Mouse (Mus musculus) kidney, embryonic 15.5 days (tissue): Measurements from ENCODE around the gene Ptprg. TPM values are rescaled to one million over a fixed set of nuclear protein-coding genes. Genes with fewer than 3 reads are reported as not detected.

ENCODE experiments used
- ATAC-seq: fragments of 200-750 bp; cut with Nextera tagmentation; replicated peaks from 2 replicates; pipeline ENCODE4 v1.8.0; 2017; ENCODE audit warnings: moderate TSS enrichment; ENCODE audit not compliant: low FRiP score
- H3K27ac ChIP-seq: fragments of 300-500 bp; sonication (generic); 2 replicates; pipeline ENCODE4 v1.5.1; 2015; ENCODE audit warnings: mild to moderate bottlenecking, inconsistent platforms
- H3K27me3 ChIP-seq: fragments of 300-500 bp; sonication (generic); 2 replicates; pipeline ENCODE4 v1.6.1; 2015; ENCODE audit warnings: inconsistent platforms
- H3K36me3 ChIP-seq: fragments of 300-500 bp; sonication (generic); 2 replicates; pipeline ENCODE4 v1.6.1; 2015; ENCODE audit warnings: inconsistent platforms
- H3K4me1 ChIP-seq: fragments of 300-500 bp; sonication (generic); 2 replicates; pipeline ENCODE4 v1.6.1; 2015; ENCODE audit warnings: inconsistent platforms
- H3K4me2 ChIP-seq: fragments of 300-500 bp; sonication (generic); 2 replicates; pipeline ENCODE4 v1.6.1; 2015; ENCODE audit warnings: moderate library complexity, mild to moderate bottlenecking, inconsistent platforms
- H3K4me3 ChIP-seq: fragments of 300-500 bp; sonication (generic); replicated peaks from 2 replicates; pipeline ENCODE4 v1.5.1; 2015; ENCODE audit warnings: mild to moderate bottlenecking, inconsistent platforms
- H3K9ac ChIP-seq: fragments of 300-500 bp; sonication (generic); 2 replicates; pipeline ENCODE4 v1.6.1; 2015; ENCODE audit warnings: mild to moderate bottlenecking, inconsistent platforms
- H3K9me3 ChIP-seq: fragments of 300-500 bp; sonication (generic); replicated peaks from 2 replicates; pipeline ENCODE4 v1.6.1; 2016; ENCODE audit warnings: inconsistent platforms
- WGBS: fragments of 180-500 bp; shearing (Covaris S2); methylation state at CpG from one replicate; pipeline ENCODE4 v1.1.7; 2015; ENCODE audit warnings: mixed read lengths; 5-methylcytosine and 5-hydroxymethylcytosine counted together
- polyA plus RNA-seq: library from polyadenylated mRNA; unstranded; fragments of >200 nt; fragmentation: Nextera tagmentation; extraction: Ambion mirVana; gene quantifications from 2 replicates; pipeline ENCODE4 v1.2.1, GENCODE M21; 2015

The Ptprg gene
- polyA plus RNA-seq, 1 experiment from 2014 or later: 40.4 TPM

DNA sequence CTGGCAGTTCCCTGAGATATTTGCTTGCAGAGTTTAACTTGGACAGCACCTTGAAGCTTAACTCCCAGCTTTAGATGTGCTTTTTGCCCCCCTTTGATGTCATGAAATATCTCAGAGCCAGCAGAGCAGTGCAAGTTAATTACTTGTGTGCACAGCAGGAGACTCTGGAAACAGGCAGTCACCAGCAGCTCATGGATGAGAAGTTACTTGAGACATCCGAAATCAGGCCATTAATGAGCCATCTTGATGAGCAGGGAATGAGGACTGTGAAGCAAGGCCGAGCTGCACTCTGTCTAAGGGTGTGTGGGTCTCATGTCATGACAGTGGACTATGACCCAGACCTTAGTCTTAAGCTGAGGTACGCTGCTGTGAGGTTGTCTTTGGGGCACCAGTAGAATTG is 379.2 kb downstream of the Ptprg start:
- Histone ChIP-seq H3K36me3 (no peaks in the 10 kb centered on the region), H3K4me2 (no peak overlapping the region), H3K9me3 (no peaks in the 10 kb centered on the region), H3K27me3 (no peaks in the 10 kb centered on the region), H3K27ac (peak overlapping the region; percentile 49; the same call in 1 of the 2 replicates), H3K4me3 (no peak overlapping the region), H3K9ac (no peak overlapping the region), H3K4me1 (peaks cover 12% of the 10 kb centered on the region; the same call in 1 of the 2 replicates)
- 34% methylated on average over 3 of the region's 3 CpGs for WGBS
- ATAC-seq: peak; percentile 94

DNA sequence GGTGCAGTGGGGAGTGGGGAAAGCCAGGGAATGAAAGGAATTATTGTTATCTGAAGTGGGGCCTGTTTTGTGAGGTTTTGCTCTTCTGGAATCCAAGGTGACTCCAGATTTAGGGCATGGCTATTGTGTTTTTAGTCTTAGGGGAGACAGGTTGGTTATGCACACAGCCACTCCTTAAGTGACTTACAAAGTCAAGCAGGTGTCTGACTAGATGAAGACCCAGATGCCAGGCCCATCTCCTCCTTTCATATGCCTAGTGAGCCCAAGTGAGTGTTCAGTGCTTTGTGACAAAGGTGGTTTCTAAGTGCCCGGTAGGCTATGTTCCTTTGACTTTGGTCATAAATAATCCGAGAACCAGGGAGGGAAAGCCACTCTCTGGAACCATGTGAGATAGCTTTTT is 381.2 kb downstream of the Ptprg start:
- WGBS: 53% methylated on average over 2 of the region's 2 CpGs

DNA sequence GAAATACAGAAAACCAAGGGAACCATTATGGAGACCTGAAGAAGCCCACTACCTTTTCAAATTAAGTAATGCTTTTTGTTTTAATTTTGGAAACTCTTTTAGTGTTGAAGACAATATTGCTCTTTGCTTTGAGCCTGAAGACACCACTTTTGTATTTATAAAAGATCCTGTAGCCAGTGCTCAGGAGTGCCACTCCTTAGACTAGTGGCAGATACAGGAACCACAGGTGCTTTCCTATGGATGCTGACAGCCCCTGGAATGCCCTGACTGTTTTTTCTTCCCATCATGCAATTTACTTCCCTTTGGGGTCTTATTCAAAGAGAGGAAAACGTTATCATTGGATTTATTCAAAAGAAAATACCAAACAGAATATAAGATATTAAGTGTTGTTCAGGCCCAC is 381.9 kb downstream of the Ptprg start:
- Histone ChIP-seq H3K4me3 (no peak overlapping the region), H3K9me3 (no peaks in the 10 kb centered on the region), H3K27me3 (no peaks in the 10 kb centered on the region), H3K9ac (no peak overlapping the region), H3K27ac (no peak overlapping the region), H3K4me2 (no peak overlapping the region), H3K4me1 (peaks cover 12% of the 10 kb centered on the region; the same call in 1 of the 2 replicates), H3K36me3 (no peaks in the 10 kb centered on the region)
- no peak for ATAC-seq
- WGBS: 42% methylated on average over 1 of the region's 1 CpGs

More for the DNA sequence above, 381.2 kb downstream of the Ptprg start:
- Histone ChIP-seq H3K36me3 (no peaks in the 10 kb centered on the region), H3K9me3 (no peaks in the 10 kb centered on the region), H3K27me3 (no peaks in the 10 kb centered on the region), H3K27ac (no peak overlapping the region), H3K4me2 (no peak overlapping the region), H3K9ac (no peak overlapping the region), H3K4me3 (no peak overlapping the region), H3K4me1 (peaks cover 12% of the 10 kb centered on the region; the same call in 1 of the 2 replicates)
- ATAC-seq: no peak

DNA sequence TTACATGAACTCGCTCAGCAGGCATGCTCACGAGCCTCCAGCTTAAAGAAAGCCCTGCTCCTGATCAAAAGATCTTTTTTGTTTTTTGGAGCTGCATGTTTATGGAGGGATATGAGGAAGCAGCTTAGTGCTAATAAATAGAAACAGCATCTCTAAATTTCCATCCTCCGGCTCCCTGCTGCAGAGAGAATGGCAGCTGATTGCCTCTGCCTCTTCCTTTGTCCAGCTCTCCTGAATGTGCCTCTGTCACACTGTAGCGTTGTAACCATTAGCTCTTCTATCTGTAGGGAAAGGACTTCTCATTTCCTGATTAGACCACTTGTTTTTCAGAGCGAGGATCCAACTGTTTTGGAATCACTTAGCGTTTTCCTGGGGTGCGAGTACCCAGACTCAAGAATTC is 382.4 kb downstream of the Ptprg start:
- H3K4me2 ChIP-seq: no peak overlapping the region
- no peak overlapping the region for H3K27ac ChIP-seq
- no peak overlapping the region for H3K4me3 ChIP-seq
- WGBS: 86% methylated on average over 7 of the region's 7 CpGs
- ATAC-seq: no peak
- H3K27me3 ChIP-seq: no peaks in the 10 kb centered on the region
- H3K9ac ChIP-seq: no peak overlapping the region
- H3K9me3 ChIP-seq: no peaks in the 10 kb centered on the region
- no peaks in the 10 kb centered on the region for H3K36me3 ChIP-seq
- peaks cover 12% of the 10 kb centered on the region; the same call in 1 of the 2 replicates for H3K4me1 ChIP-seq

DNA sequence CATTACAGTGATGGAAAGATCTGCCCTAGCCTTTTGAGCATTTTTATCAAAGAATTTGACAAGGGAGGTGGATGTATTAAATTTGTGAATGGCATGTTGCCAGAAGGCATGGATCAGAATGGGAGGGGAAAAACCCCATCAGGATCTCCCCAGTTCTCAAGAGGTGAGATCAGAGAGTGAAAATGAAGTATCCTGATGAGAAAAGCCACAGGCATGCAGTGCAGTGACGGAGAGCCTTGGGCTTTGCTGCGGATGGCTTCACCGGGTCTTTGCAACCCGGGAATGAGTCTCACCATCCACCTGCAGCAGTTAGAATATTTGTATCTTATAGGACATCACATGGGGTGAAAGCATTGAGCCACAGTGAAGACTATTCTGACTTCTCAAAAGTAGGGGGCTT is 385.6 kb downstream of the Ptprg start:
- Histone ChIP-seq H3K4me2 (no peak overlapping the region), H3K4me1 (peaks cover 19% of the 10 kb centered on the region), H3K27me3 (no peaks in the 10 kb centered on the region), H3K9me3 (no peaks in the 10 kb centered on the region), H3K4me3 (no peak overlapping the region), H3K9ac (no peak overlapping the region), H3K36me3 (no peaks in the 10 kb centered on the region), H3K27ac (no peak overlapping the region)
- 88% methylated on average over 4 of the region's 4 CpGs for WGBS
- no peak for ATAC-seq

DNA sequence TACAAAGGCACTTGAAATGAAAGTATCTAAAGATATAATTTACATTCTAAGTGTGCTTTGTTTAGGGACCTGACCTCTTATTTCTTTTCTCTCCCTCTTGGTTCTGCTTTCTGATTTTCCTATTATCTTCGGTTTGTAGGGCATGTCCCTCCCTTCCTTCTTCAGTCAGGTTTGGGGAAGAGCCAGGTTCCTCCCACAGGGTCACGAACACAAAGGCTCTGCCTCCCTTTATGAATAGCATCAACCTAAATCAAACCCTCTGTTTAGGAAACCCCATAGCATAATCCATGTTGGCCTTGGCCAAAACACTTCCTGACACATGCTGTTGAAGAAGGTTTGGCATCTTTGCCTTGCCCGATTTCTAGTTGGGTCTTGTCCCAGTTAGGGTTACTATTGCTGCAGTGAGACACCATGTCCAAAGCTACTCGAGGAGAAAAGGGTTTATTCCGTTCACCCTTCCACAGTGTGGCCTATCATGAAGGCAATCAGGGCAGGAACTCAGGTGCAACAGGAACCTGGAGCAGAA is 388.7 kb downstream of the Ptprg start:
- WGBS: 43% methylated on average over 5 of the region's 5 CpGs
- Histone ChIP-seq H3K4me3 (no peak overlapping the region), H3K27me3 (no peaks in the 10 kb centered on the region), H3K9me3 (no peaks in the 10 kb centered on the region), H3K36me3 (no peaks in the 10 kb centered on the region), H3K9ac (no peak overlapping the region), H3K4me1 (peaks cover 19% of the 10 kb centered on the region), H3K4me2 (no peak overlapping the region), H3K27ac (peak overlapping the region; percentile 56)
- peak; percentile 84 for ATAC-seq

DNA sequence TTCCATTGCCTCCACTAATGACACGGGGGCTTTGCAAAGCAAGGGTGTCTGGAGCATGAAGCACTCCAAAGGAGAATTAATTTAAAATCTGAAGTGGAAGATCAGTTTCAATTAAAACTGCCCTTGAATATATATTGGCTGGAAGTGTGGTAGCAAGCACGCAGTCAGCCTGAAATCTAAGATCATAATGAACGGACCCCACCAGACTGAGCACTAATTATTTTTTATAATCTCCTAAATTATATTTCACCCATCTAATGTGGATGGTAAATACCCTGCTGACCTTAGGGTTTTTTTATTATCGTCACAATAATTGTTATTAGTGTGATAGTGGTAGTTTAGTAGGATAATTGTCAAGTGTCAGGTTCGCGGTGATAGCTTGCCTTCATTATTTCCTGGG is 397.0 kb downstream of the Ptprg start:
- peaks cover 4% of the 10 kb centered on the region; the same call in 1 of the 2 replicates for H3K4me1 ChIP-seq
- 68% methylated on average over 6 of the region's 6 CpGs for WGBS

DNA sequence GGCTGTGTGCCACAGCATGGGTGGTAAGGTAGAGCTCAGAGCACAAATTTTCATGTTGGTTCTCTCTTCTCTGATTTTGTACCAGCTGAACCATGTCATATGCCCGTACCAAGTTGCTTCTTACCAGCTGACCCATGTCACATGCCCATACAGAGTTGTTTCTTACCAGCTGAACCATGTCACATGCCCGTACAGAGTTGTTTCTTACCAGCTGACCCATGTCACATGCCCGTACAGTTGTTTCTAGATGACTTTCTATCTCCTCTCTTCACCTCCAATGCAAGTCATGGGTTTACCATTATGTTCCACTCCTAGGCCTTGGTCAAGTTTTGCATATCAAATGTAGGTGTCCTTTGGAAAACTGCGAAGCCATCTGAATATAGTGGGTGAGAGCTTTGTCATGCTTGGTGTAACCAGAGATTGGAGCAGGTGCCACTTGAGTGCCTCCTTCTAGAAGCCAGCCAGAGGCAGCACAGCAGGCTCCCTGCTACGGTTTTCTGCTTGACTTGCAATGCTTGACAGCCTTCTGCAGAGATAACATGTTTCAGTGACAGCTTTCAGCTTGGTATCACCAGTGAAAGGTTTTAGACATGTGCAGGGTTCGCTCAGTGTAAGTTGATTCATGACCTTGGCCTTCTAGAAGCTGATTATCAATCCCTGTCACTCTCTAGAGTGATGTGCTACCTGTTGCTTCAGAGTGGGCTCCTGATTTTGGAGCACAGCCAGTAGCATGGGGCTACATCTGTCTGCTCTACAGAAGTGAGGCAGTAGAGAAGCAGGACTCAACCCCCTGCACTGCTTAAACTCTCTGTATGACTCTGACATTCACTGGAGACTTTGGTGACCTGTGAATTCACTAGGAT is 401.9 kb downstream of the Ptprg start:
- Histone ChIP-seq H3K4me1 (peaks cover 7% of the 10 kb centered on the region; the same call in 1 of the 2 replicates), H3K4me3 (no peak overlapping the region), H3K9me3 (no peaks in the 10 kb centered on the region), H3K9ac (no peak overlapping the region), H3K4me2 (no peak overlapping the region), H3K27me3 (no peaks in the 10 kb centered on the region), H3K27ac (peak overlapping the region; percentile 2; the same call in 1 of the 2 replicates), H3K36me3 (peaks cover 9% of the 10 kb centered on the region; the same call in 1 of the 2 replicates)
- WGBS: 52% methylated on average over 6 of the region's 6 CpGs
- ATAC-seq: peak; percentile 86

More for the DNA sequence above, 397.0 kb downstream of the Ptprg start:
- Histone ChIP-seq H3K27me3 (no peaks in the 10 kb centered on the region), H3K4me2 (no peak overlapping the region), H3K27ac (no peak overlapping the region), H3K9ac (no peak overlapping the region), H3K9me3 (no peaks in the 10 kb centered on the region), H3K36me3 (peaks cover 9% of the 10 kb centered on the region; the same call in 1 of the 2 replicates), H3K4me3 (no peak overlapping the region)
- ATAC-seq: no peak

DNA sequence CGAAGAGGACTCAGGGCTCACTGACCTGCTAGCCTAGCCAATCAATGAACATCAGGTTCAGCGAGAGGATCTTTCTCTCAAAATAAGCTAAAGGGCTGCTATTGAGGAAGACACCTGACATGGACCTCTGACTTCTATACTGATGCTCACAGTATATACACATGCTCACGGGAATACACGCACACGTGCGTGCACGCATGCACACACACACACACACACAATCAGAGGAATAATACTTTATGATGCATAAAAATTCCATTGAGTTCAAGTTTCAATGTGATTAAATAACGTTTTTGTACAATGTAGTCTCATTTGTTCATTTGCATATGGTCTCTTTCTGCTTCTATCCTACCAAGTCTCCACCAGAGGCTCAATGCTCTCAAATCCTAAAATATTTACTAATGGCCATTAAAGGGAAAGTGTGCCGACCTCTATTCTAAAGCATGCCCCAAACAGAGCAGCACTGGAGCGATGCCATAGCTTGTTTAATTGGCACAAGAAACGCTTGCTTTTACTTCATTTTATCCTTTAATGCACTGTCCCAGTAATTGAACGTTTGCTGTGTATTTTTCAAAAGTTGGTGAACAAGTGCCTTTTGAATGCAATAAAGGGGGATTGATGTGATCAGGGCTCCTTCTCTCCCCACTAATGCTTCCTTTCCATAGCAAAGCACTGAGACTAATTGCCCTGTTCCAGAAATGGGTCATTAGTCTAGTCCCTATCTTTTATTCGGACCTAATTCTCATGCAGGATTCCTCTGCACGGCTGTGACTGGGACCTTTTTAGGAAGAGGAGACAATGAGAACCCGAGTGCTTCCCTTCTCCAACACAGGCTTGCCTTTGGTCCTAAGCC is 407.2 kb downstream of the Ptprg start:
- H3K4me3 ChIP-seq: no peak overlapping the region
- no peaks in the 10 kb centered on the region for H3K9me3 ChIP-seq
- no peak overlapping the region for H3K27ac ChIP-seq
- peaks cover 2% of the 10 kb centered on the region; the same call in 1 of the 2 replicates for H3K4me1 ChIP-seq
- 81% methylated on average over 15 of the region's 15 CpGs for WGBS
- no peak overlapping the region for H3K4me2 ChIP-seq
- no peak for ATAC-seq
- no peak overlapping the region for H3K9ac ChIP-seq
- 0 out of 2 replicates have a peak, but pooled peaks cover 10% of the 10 kb centered on the region for H3K36me3 ChIP-seq
- H3K27me3 ChIP-seq: no peaks in the 10 kb centered on the region

DNA sequence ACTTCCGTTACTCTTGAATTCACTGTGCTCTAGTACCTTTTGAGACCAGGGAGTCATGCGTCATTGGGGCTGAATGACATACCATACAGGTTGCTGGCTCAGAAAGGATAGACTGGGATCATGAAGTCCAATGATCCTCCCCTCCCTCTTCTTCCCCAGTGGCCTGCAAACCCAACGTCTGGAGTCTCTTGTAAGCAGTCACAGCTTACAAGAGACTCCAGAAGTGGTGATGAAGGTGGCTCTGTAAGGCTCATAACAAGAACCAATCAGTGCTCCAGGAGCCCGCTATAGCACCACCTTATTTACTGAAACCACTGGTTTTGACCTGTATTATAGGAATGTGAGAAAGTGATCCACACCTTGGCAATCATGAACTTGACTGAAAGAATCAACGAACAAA is 408.8 kb downstream of the Ptprg start:
- ATAC-seq: no peak
- Histone ChIP-seq H3K4me1 (0 out of 2 replicates have a peak, but pooled peaks cover 5% of the 10 kb centered on the region), H3K4me2 (no peak overlapping the region), H3K36me3 (0 out of 2 replicates have a peak, but pooled peaks cover 10% of the 10 kb centered on the region), H3K27ac (no peak overlapping the region), H3K9me3 (no peaks in the 10 kb centered on the region), H3K27me3 (no peaks in the 10 kb centered on the region), H3K9ac (no peak overlapping the region), H3K4me3 (no peak overlapping the region)
- 85% methylated on average over 5 of the region's 5 CpGs for WGBS

DNA sequence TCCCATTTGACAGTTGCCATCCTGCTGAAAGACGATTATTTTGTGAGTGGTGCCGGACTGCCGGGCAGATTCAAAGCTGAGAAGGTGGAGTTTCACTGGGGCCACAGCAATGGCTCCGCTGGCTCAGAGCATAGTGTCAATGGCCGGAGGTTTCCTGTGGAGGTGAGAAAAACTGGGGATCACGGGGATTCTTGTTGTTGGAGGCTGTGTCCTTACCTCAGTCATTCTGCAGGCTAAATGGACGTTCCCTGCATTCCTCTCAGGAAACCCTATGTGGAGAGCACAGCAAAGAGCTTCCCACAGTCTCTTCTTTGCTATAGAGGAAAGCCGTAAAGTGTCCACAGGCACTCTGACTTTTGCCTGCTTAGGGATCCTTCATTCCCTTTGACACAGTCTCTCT is 409.2 kb downstream of the Ptprg start:
- Histone ChIP-seq H3K4me1 (0 out of 2 replicates have a peak, but pooled peaks cover 5% of the 10 kb centered on the region), H3K9me3 (no peaks in the 10 kb centered on the region), H3K9ac (no peak overlapping the region), H3K4me2 (no peak overlapping the region), H3K36me3 (0 out of 2 replicates have a peak, but pooled peaks cover 10% of the 10 kb centered on the region), H3K27me3 (no peaks in the 10 kb centered on the region), H3K4me3 (no peak overlapping the region), H3K27ac (no peak overlapping the region)
- 77% methylated on average over 8 of the region's 8 CpGs for WGBS
- ATAC-seq: no peak
